Mouse (Mus musculus) erythroblast, embryonic 14.5 days (primary cell): Measurements from ENCODE around the gene Neurod6. TPM values are rescaled to one million over a fixed set of nuclear protein-coding genes. Genes with fewer than 3 reads are reported as not detected.
"Not testable (repeated sequence)": the region's sequence is repeated elsewhere in the genome, so short reads cannot be mapped to it uniquely, and the experiment has no call there.

Experiments
- H3K27me3 ChIP-seq: 2 replicates; pipeline ENCODE4 v1.6.1; 2012; ENCODE audit warnings: inconsistent platforms; ENCODE audit not compliant: control insufficient read depth
- H3K36me3 ChIP-seq: 2 replicates; pipeline ENCODE4 v1.6.1; 2012; ENCODE audit warnings: mild to moderate bottlenecking, inconsistent platforms; ENCODE audit not compliant: control insufficient read depth
- H3K4me1 ChIP-seq: 2 replicates; pipeline ENCODE4 v1.6.1; 2012; ENCODE audit warnings: inconsistent platforms; ENCODE audit not compliant: control insufficient read depth
- H3K4me3 ChIP-seq: replicated peaks from 2 replicates; pipeline ENCODE3; 2012; ENCODE audit warnings: moderate library complexity, mild to moderate bottlenecking, inconsistent platforms
- H3K9me3 ChIP-seq: 2 replicates; pipeline ENCODE4 v1.6.1; 2012; ENCODE audit warnings: low read length, inconsistent platforms, mixed read lengths; ENCODE audit not compliant: control insufficient read depth
- GATA1 ChIP-seq: IDR thresholded peaks from 2 replicates; pipeline ENCODE4 v1.6.1; 2012; ENCODE audit warnings: low read length, inconsistent platforms, mixed read lengths
- TAL1 ChIP-seq: IDR thresholded peaks from 3 replicates; pipeline ENCODE4 v1.6.1; 2012; ENCODE audit warnings: low read length, inconsistent platforms, mixed read lengths
- polyA plus RNA-seq: library from polyadenylated mRNA; stranded (reverse); fragments of >175 nt; gene quantifications from 2 replicates; pipeline ENCODE4 v1.2.3, GENCODE M21; 2012

Gene Neurod6
- not detected in 2 replicates for polyA plus RNA-seq

DNA sequence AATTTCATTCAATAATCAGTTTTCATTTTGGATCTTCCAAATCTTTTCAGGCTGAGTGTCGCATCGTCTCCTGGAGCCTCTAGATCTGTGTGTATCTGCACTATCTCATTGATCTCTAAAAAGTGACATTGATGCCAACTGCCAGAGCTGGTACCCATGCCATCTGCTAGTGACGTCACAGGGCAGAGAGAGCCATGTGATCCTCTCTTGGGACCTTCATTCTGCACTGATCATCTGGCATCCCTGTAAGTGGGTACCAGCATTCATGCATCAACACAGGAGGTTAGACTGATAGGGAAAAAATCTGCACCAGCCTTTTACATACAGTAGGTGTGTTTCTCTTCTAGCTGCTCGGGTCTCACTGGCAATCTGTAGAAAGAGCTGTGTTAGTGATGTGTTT, at the start of gene Neurod6:
Gene Neurod6, minus strand, starts transcription at position 290 of the 400 bp plus-strand sequence.
- Histone ChIP-seq H3K4me3 (no peak within 1 kb of the TSS), H3K9me3 (no peaks in the 10 kb centered on the region), H3K27me3 (peaks cover 12% of the 10 kb centered on the region), H3K36me3 (no peaks in the 10 kb centered on the region), H3K4me1 (no peaks in the 10 kb centered on the region)
- TF ChIP-seq GATA1 (no peak), TAL1 (no peak)

DNA sequence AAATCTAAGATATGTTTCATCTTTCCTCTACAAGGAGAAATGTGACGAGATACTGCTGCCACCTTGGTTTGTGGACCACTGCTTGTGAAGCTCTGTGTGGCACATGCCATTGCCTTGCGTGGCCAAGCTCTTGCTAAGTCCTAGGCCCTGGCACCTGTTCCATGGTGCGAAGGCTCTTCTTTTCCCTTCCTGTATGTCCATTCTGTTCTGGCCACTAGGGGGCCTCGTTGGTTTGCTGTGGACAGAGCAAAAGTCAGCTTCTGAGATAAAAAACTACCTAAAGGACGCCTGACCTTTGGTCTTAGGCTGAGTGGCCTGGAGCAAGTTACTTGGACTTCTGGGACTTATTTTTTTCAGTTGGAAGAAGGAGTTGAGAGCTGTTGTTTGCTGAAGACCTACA, 36.1 kb upstream of the Neurod6 start:
- H3K27me3 ChIP-seq: no peaks in the 10 kb centered on the region
- H3K4me3 ChIP-seq: no peak overlapping the region
- no peak for TF ChIP-seq GATA1
- TF ChIP-seq TAL1: no peak
- H3K9me3 ChIP-seq: no peaks in the 10 kb centered on the region
- no peaks in the 10 kb centered on the region for H3K36me3 ChIP-seq
- no peaks in the 10 kb centered on the region for H3K4me1 ChIP-seq

DNA sequence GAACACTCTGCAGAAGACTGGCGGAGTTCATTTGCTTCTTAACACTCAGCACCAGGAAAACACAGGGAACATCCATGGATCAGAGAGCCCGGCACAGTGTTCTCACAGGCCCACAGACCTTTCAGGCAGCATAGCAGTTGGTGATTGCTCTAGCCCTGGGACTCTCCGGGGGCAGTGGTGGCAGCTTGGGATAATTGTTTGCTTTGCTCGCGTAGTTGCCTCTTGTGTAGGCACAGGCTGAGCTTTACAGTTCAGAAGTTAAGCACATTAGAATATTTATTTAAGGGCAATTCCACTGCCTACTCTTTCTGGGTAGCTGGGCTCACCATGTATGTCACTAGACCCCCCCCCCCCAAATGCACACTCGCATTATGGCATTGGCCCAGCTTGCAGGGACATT, 34.4 kb upstream of the Neurod6 start:
- H3K36me3 ChIP-seq: no peaks in the 10 kb centered on the region

DNA sequence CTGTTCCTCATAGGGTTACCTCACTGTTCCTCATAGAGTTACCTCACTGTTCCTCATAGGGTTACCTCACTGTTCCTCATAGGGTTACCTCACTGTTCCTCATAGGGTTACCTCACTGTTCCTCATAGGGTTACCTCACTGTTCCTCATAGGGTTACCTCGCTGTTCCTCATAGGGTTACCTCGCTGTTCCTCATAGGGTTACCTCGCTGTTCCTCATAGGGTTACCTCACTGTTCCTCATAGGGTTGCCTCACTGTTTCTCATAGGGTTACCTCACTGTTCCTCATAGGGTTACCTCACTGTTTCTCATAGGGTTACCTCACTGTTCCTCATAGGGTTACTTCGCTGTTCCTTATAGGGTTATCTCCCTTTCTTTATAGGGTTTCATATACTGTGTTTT, 29.9 kb upstream of the Neurod6 start:
- H3K36me3 ChIP-seq, H3K9me3 ChIP-seq, H3K27me3 ChIP-seq, H3K4me3 ChIP-seq, H3K4me1 ChIP-seq: not testable (repeated sequence)

More for the DNA sequence above, 34.4 kb upstream of the Neurod6 start:
- TF ChIP-seq TAL1 (no peak), GATA1 (no peak)
- Histone ChIP-seq H3K4me3 (no peak overlapping the region), H3K27me3 (no peaks in the 10 kb centered on the region), H3K4me1 (no peaks in the 10 kb centered on the region), H3K9me3 (no peaks in the 10 kb centered on the region)

DNA sequence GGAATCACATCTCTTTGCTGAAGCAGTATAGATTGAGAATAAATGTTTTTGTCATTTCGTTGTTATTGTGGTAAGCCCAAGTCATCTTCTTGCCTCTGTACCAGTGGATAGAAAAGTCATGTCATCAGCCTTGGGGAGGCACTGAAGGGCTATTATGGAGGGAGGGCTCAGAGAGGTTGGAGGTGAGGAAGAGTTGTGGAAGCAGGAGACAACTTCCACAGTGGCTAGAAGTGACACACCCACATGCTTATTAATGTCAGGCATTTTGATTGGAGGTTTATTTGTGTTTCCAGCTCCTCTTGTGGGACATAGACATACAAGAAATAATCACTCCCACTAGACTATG, 23.7 kb upstream of the Neurod6 start:
- TF ChIP-seq GATA1: no peak
- TF ChIP-seq TAL1: no peak
- no peaks in the 10 kb centered on the region for H3K27me3 ChIP-seq
- H3K4me1 ChIP-seq: no peaks in the 10 kb centered on the region
- no peaks in the 10 kb centered on the region for H3K9me3 ChIP-seq
- no peak overlapping the region for H3K4me3 ChIP-seq
- no peaks in the 10 kb centered on the region for H3K36me3 ChIP-seq

DNA sequence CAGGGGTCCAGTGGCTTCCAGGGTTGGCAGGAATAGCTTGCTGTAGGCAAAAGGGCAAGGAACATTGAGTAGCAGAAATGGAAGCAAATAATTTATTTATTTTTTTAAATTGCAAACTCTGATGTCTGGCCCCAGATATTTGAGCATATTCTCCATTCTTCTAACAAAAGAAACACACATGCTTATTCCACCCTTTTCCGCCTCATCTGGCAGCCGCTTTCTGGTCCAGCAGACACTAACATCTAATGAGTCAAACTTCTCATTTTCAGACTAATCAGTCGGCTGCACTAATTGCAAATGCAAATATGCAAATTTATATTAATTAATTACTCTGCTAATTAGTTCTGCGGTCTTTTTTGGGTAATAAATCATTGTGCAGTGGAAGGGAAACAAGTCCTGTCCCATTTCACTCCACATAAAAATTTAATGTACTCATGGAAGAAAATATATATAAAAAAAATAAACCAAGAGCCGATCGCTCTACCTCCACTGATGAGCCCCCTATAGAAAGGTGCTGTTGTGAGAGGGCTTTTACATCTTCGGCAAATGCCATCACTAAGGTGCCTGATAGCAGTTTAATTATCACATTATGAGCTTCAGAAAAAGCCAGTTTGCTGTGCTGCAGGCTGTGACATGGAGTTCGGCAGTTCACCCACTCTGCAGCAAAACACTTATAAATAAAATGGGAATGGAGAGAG, 23.1 kb upstream of the Neurod6 start:
- Histone ChIP-seq H3K4me3 (no peak overlapping the region), H3K36me3 (no peaks in the 10 kb centered on the region), H3K4me1 (no peaks in the 10 kb centered on the region), H3K9me3 (no peaks in the 10 kb centered on the region), H3K27me3 (no peaks in the 10 kb centered on the region)
- TF ChIP-seq GATA1: no peak
- no peak for TF ChIP-seq TAL1

DNA sequence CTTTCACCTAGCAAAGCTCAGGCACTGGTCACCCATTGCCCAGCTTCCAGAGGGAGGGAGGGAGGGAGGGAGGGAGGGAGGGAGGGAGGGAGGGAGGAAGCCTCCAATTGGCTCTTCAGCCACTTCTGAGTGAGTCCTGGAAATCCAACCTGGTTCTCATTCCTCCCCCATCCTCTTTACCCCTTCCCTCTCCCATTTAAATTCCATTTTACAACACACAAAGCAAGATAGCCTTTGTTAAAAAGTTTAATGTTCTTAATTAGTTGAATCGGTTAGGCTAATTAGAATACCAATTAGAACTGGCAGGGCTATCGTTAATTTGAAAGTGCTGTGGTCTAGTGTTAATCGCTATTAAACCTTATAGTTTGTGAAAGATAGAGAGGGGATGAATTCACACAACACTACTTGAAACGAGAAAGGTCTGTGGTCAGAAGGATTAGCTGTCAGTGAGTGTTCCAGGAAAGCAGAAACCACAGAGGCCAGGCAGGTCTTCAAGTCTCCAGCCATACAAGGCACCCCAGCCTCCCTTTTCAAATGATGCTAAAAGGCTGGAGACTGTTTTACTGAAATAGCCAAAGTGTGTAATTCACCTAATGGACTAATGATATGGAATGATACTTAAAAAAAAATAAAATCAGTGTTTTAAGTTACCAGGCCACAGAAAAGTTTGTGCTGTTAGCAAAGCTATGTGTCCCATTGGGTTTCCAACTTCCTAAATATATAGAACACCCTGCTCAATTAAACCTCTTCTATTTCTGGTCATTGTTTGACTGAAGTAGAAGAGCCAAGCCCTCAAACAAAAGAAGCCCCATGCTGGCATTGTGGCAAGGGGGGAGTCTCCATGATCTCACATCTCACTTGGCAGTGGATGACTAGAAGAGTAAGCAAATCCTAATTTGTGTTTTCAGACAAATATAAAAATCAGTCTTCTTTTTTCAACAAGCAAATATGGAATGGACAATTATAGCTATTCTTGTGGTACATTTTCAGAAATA, 19.6 kb upstream of the Neurod6 start:
- no peaks in the 10 kb centered on the region for H3K27me3 ChIP-seq
- no peaks in the 10 kb centered on the region for H3K4me1 ChIP-seq
- no peak overlapping the region for H3K4me3 ChIP-seq
- TF ChIP-seq TAL1 (no peak), GATA1 (no peak)
- H3K9me3 ChIP-seq: no peaks in the 10 kb centered on the region
- no peaks in the 10 kb centered on the region for H3K36me3 ChIP-seq

DNA sequence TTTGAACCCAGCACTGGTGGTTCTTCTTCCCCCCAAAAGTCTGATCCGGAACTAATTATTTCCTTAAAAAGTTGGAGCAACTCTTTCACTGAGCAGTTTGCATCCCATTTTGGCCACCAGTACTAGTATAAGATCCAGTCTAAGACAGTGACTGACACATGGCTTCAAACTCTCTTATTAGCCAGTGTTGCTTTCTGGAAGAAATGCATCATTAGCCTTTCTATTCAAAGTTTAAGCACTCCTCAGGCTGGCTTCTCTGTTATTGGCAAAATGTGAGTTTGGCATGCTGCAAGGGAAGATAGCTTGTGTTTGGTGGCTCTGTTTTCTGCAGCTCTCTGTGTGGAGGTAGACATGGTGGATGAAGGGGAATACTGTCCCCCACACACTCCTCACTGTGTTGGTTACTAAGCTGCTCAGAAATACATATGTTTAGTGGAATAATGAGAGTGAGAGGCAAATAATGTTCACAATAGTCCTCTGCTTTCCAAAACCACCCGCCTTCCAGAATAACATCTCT, 9.0 kb upstream of the Neurod6 start:
- H3K36me3 ChIP-seq: no peaks in the 10 kb centered on the region
- no peaks in the 10 kb centered on the region for H3K4me1 ChIP-seq
- H3K27me3 ChIP-seq: no peaks in the 10 kb centered on the region
- no peak overlapping the region for H3K4me3 ChIP-seq
- H3K9me3 ChIP-seq: no peaks in the 10 kb centered on the region
- TF ChIP-seq GATA1 (no peak), TAL1 (no peak)

DNA sequence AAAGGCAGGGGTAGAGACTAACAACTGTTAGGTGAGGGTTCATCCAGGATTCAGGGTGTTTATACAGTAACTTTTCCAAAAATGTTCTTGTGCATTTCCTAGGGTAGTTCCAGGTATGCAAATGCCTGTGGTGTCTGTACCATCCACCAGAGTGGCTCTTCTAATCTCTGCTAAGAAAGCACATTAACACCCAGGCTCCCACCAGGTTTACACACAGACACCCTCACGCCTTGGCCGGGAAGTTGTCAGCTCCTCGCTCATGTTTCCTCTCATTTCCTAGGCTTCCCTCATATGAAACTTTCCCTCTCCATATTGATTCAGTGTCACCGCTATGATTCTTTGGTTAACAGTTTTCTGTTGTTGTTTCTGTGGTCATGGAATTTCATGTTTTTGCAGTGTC, 2.4 kb upstream of the Neurod6 start:
- Histone ChIP-seq H3K4me1 (no peaks in the 10 kb centered on the region), H3K4me3 (no peak overlapping the region), H3K27me3 (no peaks in the 10 kb centered on the region), H3K9me3 (no peaks in the 10 kb centered on the region), H3K36me3 (no peaks in the 10 kb centered on the region)
- TF ChIP-seq GATA1 (no peak), TAL1 (no peak)
